Mouse (Mus musculus): ENCODE measurements around the gene Dnajc16.

The Dnajc16 gene

GRCm38 (mm10) chr4:141790524-141790990 is at the start of gene Dnajc16:
Gene Dnajc16 (minus strand): TSS chr4:141790931.
- peak; percentile 97 to 99 for DNase-seq (ENCODE audit: low spot score in 2 of 2)

GRCm38 (mm10) chr4:141834536-141835095 is 43.9 kb upstream of the Dnajc16 start:
- no peak for DNase-seq (ENCODE audit: low spot score in 2 of 2)

DNA sequence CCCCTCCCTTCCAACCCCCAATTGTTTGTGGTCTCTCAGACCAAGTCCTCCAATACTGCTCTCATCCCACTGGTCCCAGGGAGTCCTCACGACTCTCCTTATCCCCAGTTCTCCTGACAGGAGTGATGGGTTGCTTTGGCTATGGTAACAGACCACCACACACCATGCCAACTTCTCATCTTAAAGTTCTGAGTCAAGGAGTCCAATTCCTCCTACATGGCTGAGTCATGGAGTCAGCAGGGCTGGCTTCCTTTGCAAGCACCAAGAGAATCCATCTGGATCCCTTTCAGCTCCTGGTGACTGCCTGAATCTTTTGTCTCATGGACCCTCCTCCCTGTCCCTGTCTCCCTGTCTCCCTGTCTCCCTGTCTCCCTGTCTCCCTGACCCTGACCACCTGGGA is 43.2 kb upstream of the Dnajc16 start:
- peak; percentile 23 to 44 for DNase-seq (ENCODE audit: low spot score in 2 of 2)

- DNase-seq (ENCODE audit: low spot score in 2 of 2), result no peak
These were observed 40.6 kb upstream of the Dnajc16 start for GRCm38 (mm10) chr4:141831361-141831760.

GRCm38 (mm10) chr4:141830381-141830780 is 39.6 kb upstream of the Dnajc16 start:
- DNase-seq (ENCODE audit: low spot score in 2 of 2), result no peak

DNA sequence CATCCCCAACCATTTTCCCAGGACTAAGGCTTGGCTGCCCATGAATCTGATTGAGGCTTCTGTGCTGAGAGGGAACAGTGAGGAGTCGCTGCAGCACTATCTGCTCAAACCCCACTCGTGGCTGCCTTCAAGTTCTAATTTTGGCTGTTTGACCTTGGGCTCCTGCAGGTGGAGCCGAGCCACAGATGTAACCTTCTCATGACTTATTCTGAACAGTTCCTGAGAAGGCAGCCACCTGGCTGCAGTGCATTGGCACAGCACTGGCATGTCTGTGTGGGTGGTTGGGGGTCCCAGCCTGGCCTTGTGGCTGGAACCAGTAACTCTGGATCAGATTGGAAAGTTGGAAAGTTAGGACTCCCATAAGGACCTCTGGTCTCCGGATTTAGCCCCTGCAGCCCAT is 37.4 kb upstream of the Dnajc16 start:
- no peak for DNase-seq (ENCODE audit: low spot score in 2 of 2)

GRCm38 (mm10) chr4:141827401-141827800 is 36.7 kb upstream of the Dnajc16 start:
- DNase-seq (ENCODE audit: low spot score in 2 of 2), result no peak

- no peak for DNase-seq (ENCODE audit: low spot score in 2 of 2)
These were observed 35.3 kb upstream of the Dnajc16 start, which contains the start of gene Cela2a for GRCm38 (mm10) chr4:141826060-141826459. Gene Cela2a (minus strand): TSS chr4:141826160.

GRCm38 (mm10) chr4:141822979-141823378 is 32.2 kb upstream of the Dnajc16 start:
- DNase-seq (ENCODE audit: low spot score in 2 of 2), result no peak

DNA sequence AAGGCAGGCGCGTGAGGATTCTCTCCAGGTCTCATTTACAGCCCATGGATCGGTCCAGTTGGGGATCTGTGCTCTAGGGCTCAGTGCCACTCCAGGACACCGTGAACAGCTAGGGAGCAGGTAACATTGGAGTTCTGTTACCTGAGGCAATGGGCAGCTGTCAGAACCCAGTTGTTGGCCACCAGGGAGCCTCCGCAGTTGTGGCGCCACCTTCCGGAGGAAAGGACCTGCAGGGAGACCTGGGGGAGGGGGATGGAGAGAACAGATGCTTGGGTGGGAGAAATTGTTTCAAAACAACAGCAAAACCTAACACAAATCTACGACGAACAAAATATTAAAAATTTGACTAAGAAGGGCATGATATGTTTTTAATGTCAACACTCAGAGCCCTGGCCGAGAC is 31.4 kb upstream of the Dnajc16 start:
- DNase-seq (ENCODE audit: low spot score in 2 of 2), result no peak

DNA sequence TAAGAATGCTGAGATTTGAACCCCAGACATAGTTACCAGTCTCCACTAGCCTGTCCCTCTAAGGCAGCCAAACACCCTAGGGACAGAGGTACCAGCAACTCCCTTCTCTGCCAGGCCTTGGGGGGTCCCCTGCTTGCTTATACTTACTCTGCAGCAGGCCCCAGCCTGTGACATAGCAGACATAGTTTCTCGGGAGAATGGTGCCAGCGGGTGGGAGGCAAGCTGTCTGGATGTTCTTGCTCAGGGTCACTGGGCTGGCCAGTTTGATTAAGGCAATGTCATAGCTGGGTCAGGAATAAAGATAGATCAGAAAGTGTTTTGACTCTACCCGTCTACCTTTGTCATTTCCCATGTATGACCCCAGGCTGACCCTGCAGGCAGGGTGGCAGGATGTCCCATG is 30.4 kb upstream of the Dnajc16 start:
- no peak for DNase-seq (ENCODE audit: low spot score in 2 of 2)

GRCm38 (mm10) chr4:141819316-141819715 is 28.6 kb upstream of the Dnajc16 start:
- no peak for DNase-seq (ENCODE audit: low spot score in 2 of 2)

DNA sequence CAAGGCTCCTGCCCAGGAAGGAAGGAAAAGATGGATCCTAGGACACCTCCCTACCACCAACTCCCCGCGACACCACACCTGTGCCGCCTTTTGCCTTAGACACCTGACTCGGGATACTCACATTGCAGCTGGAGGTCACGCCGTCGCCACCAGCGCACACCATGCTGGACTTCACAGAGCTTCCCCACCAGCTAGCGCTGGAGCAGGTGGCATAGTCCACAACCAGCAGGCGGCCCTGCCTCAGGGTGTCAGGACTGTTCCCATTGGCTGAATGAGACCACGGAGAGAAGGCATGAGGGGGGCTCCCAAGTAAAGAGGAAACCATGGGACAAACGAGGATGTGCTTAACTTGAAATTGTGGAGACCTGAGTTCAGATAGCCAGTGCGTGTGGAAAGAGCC is 28.1 kb upstream of the Dnajc16 start:
- no peak for DNase-seq (ENCODE audit: low spot score in 2 of 2)

DNA sequence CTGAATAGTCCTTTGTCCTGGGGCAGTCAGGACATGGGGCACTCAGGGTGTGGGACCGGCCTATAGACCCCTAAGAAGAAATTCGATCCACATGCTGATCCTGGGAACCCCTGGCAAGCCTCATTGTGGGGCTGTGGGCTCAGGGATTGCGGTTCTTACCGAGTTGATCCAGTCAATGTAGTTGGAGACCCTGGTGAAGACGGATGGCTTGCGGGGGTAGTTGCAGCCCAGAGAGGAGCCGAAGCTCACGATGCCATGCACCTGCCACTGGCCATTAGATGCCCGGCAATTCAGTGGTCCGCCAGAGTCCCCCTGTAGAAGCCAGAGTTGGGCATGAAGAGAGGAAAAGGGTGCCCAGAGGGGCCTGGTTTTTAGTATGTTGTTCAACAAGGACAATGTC is 27.0 kb upstream of the Dnajc16 start:
- no peak for DNase-seq (ENCODE audit: low spot score in 2 of 2)

DNA sequence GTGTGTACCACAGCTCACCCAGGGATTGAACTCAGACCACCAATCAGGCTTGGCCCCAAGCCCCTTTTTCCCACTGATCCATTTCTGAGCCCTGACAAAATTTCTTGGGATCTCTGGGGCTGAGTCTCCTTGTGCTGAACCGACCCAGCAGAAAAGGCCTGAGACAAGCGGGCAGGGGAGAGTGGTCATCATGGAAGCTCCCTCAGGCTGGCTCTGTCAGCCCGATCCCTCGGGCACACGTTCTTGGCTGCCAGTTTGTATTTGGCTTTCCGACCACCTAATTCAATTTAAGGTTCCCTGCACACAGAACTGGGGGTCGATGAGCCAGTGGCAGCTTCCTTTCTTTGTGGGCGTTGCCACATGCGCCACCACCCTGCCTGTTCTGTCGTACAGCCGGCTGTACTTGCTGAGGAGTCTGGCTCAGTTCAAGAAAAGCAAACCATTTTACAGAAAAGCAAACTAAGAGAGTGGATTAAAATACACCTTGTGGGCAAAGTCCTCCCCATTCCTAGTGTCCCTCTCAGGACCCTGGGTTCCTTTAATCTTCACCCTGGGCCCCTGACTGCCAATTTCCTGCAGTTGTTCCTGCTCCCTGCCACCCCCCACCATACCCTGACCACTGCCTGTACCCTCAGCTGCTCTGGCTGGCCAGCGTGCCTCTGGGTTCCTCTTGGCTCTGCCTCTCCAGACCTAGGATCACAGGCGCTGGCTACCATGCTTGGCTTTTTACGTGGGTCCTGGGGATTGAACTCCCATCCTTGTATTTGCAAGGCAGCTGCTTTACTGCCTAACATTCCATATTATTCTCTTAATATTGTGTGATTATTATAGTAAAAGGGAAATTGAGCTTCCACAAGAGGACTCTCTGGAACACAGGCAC is 26.3 kb upstream of the Dnajc16 start:
- no peak for DNase-seq (ENCODE audit: low spot score in 2 of 2)

- DNase-seq (ENCODE audit: low spot score in 2 of 2), result no peak
These were observed 25.5 kb upstream of the Dnajc16 start for GRCm38 (mm10) chr4:141816267-141816666.

GRCm38 (mm10) chr4:141811375-141811774 is 20.6 kb upstream of the Dnajc16 start:
- no peak for DNase-seq (ENCODE audit: low spot score in 2 of 2)

DNA sequence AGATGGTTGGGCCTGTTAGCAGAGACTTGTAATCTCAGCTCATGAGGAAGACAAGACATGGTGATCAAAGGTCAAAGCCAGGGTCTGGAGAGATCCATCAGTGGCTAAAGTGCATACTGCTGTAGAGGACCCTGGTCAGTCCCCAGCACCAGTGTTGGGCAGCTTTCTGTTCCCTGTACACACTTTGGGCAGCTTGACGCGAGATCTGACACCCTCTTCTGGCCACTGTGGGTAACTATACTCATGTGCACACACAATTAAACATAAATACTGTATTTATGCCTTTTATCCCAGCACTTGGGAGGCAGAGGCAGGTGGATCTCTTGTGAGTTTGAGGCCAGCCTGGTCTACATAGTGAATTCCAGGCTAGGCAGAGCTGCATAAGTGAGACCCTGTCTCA is 20.2 kb upstream of the Dnajc16 start:
- no peak for DNase-seq (ENCODE audit: low spot score in 2 of 2)

- DNase-seq (ENCODE audit: low spot score in 2 of 2), result no peak
These were observed 19.2 kb upstream of the Dnajc16 start for GRCm38 (mm10) chr4:141809850-141810464.

- no peak for DNase-seq (ENCODE audit: low spot score in 2 of 2)
These were observed 15.2 kb upstream of the Dnajc16 start for GRCm38 (mm10) chr4:141805886-141806285.

DNA sequence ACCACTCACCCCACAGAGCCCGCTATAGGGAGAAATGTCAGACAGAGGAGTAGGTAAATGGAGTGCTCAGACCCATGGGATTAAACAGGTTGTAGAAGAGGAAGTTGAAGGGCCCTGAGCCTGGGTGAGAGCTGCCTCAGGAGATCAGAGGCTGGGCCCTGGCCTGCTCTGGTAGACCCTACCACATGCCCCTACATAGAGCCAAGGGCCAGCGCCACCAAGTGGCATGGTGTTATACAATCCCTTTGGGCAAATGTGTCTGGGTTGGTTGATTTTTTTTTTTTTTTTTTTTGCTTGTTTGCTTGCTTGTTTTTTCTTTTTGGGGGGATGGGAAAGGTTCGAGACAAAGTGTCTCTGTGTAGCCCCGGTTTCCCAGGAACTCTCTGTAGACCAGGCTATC is 13.4 kb upstream of the Dnajc16 start:
- DNase-seq (ENCODE audit: low spot score in 2 of 2), result no peak

DNA sequence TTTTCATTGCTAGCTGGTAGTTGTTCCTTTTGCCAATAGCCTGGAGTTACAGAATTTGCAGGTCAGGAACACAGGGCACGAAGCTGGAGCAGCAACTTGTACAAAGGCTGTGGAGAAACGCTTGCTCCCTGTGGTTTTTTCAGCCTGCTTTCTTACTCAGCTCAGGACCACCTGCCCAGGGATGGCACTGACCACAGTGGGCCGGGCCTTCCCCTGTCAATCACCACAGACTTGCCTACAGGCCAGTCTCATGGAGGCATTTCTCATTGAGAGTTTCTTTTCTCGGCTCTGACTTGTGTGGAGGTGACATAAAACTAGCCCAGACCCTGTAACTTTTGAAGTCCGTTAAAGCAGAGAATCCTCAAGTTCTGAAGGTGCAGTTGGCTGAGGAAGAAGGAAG is 6.8 kb upstream of the Dnajc16 start:
- no peak for DNase-seq (ENCODE audit: low spot score in 2 of 2)

- no peak for DNase-seq (ENCODE audit: low spot score in 2 of 2)
These were observed 6.2 kb upstream of the Dnajc16 start for GRCm38 (mm10) chr4:141796954-141797353.

Data from right cerebral cortex, adult 2 months (tissue).